Mouse (Mus musculus) c-Kit-positive CD71-positive TER-119-positive erythroid progenitor cells, embryonic 14.5 days (primary cell): ENCODE measurements around the gene Kcnk7.
A peak's percentile ranks its signal among the peaks of the same experiment; 100 is the strongest.
"Not testable (repeated sequence)": the region's sequence is repeated elsewhere in the genome, so short reads cannot be mapped to it uniquely, and the experiment has no call there.

Experiments
- DNase-seq: peaks from one replicate; pipeline ENCODE4 v3.0.0-alpha.2; 2013; ENCODE audit warnings: low spot score

Kcnk7 gene

GRCm38 (mm10) chr19:5704163-5704800 lies at the start of gene Kcnk7:
Gene Kcnk7, plus strand, starts transcription at chr19:5704367.
- DNase-seq: peak; percentile 60

GRCm38 (mm10) chr19:5654720-5655298 lies 49.4 kb upstream of the Kcnk7 start:
- no peak for DNase-seq

DNA sequence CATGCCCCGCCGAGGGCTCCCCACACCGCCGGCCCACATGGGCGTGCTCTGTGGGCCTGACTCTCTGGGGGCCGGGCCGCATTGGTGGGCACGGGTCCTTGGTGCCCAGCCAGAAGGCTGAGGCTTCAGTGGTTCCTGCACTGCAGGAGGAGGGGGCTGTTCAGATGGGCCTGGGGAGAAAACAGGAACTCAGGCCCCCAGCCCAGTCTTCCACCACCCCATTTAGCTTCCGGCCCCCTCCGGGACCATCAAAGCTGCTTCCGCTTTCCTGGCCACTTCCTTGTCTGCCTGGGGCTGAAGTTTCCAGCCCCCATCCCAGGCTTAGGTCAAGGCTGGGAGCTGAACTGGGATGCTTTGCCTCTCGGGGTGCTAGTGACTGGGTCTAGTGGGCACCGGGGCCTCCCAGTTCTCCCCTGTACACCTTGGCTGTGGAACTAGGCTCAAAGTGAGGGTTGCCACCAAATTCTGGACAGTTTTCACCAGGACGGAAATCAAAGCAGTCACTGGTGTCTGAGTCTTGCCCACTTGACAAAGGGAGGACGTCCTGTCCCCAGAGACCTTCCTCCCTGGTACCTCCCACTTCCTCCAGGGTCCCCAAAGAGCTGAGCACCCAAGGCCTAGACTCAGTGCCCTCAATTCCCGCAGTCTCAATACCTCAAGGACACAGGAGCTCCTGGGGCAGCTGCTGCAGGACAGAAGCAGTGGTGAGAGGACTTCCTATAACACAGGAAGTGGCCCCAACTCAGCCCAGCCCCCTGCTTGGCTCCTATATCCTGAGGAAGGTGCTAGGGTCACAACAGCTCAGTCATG lies 43.0 kb upstream of the Kcnk7 start:
- DNase-seq: no peak

DNA sequence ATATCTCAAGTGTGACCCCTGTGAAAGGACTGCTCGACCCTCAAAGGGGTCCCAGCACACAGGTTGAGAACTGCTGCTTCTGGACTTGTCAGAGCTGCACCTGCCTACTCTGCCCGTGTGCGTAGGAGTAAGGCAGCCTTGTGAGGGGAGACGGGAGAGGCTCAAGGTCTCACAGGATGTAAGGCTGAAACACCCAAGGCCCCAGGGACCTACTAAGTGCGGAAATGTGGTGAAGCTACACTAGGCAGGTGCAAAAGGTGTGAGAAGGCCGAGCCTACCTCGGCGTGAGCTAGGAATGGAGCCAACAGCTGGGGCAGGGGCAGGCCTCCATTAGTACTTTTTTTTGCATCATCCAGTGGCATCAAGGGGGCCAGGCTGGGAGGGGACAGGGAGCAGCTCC lies 41.9 kb upstream of the Kcnk7 start:
- DNase-seq: no peak

DNA sequence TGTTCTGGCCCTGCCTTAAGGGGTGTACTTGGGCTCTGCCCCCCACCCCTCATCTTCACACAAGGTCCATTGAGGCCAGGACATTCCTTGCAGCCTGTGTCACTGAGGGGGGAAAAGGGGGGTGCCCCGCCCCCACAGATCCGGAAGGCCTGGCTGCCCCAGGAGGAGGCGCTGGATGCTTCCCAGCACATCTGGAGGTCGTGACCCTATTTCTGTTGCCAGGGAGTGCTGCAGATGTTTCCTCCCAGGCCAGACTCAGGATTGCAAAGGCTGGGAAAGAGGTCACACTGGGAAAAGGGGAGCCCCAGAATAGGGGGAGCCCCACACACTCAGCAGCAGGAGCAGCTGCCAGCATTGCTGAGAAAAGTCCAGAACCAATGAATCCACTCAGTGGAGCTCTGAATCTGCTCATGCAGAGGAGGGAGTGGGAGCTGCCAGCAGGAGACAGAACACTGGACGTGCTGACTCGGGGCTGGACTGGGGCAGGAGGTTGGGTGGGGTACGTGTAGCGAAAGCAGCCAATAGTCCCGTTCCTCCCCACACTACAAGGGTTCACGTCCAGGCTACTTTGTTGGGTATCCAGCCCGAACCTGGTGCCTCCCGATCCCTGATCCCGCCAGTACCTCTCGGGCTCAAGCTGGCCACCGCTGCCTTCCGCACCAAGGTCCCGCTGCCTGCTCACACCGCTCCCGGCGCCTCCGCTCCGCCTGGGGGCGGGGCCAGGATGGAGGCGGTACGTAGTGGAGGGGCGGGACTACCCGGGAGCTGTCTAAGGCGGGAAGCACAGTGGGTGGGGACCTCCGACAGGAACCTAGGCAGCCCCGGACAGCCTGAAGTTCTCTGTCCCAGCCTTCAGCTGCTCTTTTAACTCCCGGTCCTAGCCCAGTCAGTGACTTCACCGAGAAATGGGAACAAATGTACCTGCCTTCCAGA lies 40.9 kb upstream of the Kcnk7 start, which contains the start of gene Sipa1:
Sipa1 (minus strand) TSS at position 727 of the 933 bp plus-strand sequence.
- peak; percentile 95 for DNase-seq

DNA sequence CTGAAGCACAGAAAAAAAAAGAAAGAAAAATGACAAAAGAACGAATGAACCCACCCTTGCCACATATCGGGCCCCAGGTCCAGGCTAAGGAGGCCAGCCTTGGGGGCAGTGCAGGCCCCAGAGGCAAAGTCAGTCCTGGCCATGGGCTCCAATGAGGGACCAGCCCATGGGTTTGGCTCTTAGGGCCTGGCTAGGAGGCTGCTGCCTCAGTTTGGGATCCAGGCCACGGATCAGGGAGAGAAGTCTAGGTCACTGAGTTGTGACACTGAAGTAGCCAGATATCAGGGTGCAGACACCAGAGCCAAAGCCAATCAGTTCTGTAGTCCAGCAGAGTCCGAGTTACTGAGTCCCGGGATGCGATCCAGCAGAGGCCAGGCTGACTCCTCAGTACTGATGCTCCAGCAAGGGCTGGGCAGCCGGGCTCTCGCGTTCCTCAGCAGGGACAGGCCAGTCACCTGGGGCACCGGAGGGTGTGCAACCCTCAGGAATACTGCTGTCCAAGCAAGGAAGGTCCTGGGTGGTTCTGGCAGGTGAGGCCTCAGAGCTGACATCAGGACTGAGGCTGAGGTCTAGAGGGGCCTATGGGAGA lies 39.4 kb upstream of the Kcnk7 start:
- DNase-seq: no peak

- peak; percentile 87 for DNase-seq
Observed at GRCm38 (mm10) chr19:5665465-5665864, 38.7 kb upstream of the Kcnk7 start.

DNA sequence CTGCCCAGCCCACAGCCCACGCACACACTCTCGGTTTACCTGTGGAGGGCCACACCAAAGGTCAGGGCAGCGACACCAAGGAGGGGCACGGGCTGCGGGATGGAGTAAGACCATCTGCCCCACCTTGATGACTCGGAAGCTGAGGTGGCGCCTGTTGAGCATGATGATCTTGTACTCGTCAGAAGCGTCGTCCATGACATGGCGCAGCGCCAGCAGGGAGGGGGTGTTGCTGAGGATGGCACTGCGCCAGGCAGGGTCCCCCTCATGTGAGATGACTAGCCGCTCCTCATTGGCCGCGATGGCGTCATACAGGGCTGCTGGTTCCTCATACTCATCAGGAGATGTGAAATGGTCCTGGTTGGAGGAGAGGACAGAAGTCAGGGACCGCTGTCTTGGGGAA lies 37.8 kb upstream of the Kcnk7 start:
- no peak for DNase-seq

DNA sequence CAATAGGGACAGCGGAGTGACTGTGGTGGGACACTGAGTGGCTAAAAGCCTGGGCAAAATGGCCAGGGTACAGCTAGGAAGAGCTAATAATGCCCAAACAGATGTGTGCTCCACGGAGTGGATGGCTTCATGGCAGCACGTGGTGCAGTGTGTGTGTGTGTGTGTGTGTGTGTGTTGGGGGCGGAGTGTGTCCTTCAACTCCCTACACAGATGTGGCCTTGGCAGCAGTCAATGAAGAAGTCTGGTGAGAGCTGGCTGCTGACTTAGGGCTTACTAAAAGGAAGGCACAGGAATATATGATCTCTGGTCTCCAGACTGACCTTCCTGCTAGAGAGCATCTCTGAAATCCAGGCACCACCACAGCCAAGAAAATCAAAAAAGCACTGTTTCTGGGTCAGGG lies 35.8 kb upstream of the Kcnk7 start:
- no peak for DNase-seq

GRCm38 (mm10) chr19:5680432-5680831 lies 23.7 kb upstream of the Kcnk7 start:
- DNase-seq: no peak

GRCm38 (mm10) chr19:5684236-5684635 lies 19.9 kb upstream of the Kcnk7 start:
- DNase-seq: no peak

GRCm38 (mm10) chr19:5684985-5685384 lies 19.2 kb upstream of the Kcnk7 start:
- no peak for DNase-seq

DNA sequence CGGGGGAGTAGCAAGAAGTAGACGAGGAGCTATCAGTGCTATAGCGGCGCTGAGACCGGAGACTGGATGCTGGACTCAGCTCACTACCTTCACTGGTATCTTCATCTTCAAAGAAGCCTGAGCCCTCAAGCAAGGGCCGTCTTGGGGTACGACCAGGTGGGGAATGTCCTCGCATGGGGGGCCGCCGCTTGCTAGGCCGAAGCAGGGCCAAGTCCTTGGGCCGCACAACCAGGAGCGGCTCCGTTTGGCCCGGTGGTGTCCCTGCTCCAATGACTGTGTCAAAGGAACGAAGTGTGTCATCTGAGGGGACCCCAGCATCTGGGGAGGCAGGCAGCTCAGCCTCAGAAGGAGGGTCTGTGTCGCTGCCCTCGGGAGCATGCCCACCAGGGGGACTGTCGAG lies 18.7 kb upstream of the Kcnk7 start:
- no peak for DNase-seq

DNA sequence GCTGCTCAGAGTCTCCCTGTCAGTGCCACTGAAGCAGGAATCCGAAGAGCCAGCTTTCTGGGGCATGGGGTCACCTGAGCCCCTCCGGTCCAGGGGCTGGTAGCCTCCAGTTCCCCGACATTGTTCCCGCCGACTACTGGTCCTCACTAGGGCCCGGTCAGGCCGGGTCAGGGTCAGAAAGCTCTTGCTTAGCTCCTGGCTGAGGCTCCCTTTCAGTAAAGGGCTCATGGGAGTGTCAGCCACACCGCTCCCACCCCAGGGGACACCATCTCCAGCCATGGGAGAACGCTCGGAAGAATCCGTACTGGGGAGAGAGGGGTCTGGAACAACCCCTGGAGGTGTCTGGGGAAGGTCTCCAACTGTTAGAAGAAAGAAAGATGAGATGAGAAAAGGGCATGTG lies 18.3 kb upstream of the Kcnk7 start:
- no peak for DNase-seq

- no peak for DNase-seq
Observed at GRCm38 (mm10) chr19:5686437-5686836, 17.7 kb upstream of the Kcnk7 start.

DNA sequence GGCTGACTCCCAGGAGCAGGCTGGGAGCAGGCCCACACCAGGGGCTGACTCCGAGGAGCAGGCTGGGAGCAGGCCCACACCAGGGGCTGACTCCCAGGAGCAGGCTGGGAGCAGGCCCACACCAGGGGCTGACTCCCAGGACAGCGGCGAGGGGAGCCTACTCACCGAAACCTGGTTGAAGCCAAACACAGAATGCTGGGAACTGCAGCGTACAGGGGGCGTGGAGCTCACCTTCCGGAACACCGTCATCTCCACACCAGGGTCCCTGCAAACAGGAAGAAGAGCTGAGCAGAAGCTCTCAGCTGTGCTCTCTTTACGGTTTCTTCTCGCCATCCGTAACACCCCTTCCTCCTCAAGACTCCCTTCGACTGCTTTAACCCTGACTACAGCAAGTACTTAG lies 17.2 kb upstream of the Kcnk7 start:
- DNase-seq: not testable (repeated sequence)

GRCm38 (mm10) chr19:5687738-5688137 lies 16.4 kb upstream of the Kcnk7 start:
- DNase-seq: no peak

- peak; percentile 96 for DNase-seq
Observed at GRCm38 (mm10) chr19:5688200-5689087, 15.7 kb upstream of the Kcnk7 start, which contains the start of the genes Map3k11 and Pcnx3. Gene Map3k11, plus strand, starts transcription at chr19:5688742. Gene Pcnx3, minus strand, starts transcription at chr19:5688908.

- no peak for DNase-seq
Observed at GRCm38 (mm10) chr19:5689088-5689428, 15.1 kb upstream of the Kcnk7 start.

- DNase-seq: peak; percentile 85
Observed at GRCm38 (mm10) chr19:5689565-5690342, 14.4 kb upstream of the Kcnk7 start.
